Mouse (Mus musculus) gastrocnemius, postnatal 4 days (tissue): ENCODE measurements around the gene Camta1. TPM values are rescaled to one million over a fixed set of nuclear protein-coding genes. Genes with fewer than 3 reads are reported as not detected.

Source experiments
- DNase-seq, 2 experiments: peaks; one replicate each; pipeline ENCODE4 v3.0.0; 2021 to 2022; ENCODE audit warnings: low spot score in 2 of 2, mixed read lengths in 2 of 2
- total RNA-seq, 2 experiments: library from RNA; stranded (reverse); gene quantifications; 2 replicates each; pipeline ENCODE4 v1.2.3; 2021

Gene Camta1
- total RNA-seq, 2 experiments from 2014 or later = 87.9 to 105 TPM

GRCm38 (mm10) chr4:151618420-151619310, 243.0 kb downstream of the Camta1 start:
- no peak for DNase-seq

- no peak for DNase-seq
Measured at GRCm38 (mm10) chr4:151611621-151612020, 250.1 kb downstream of the Camta1 start.

GRCm38 (mm10) chr4:151610266-151610665, 251.4 kb downstream of the Camta1 start:
- DNase-seq = peak in 1 of 2 experiments; percentile 43

- peak in 1 of 2 experiments; percentile 57 for DNase-seq
Measured at GRCm38 (mm10) chr4:151604907-151605306, 256.8 kb downstream of the Camta1 start.

- peak; percentile 77 to 90 for DNase-seq
Measured at GRCm38 (mm10) chr4:151604481-151604880, 257.2 kb downstream of the Camta1 start.

GRCm38 (mm10) chr4:151603586-151603985, 258.1 kb downstream of the Camta1 start:
- no peak for DNase-seq

GRCm38 (mm10) chr4:151595116-151595515, 266.6 kb downstream of the Camta1 start:
- no peak for DNase-seq

GRCm38 (mm10) chr4:151593042-151593441, 268.6 kb downstream of the Camta1 start:
- DNase-seq = no peak

- no peak for DNase-seq
Measured at GRCm38 (mm10) chr4:151586074-151586473, 275.6 kb downstream of the Camta1 start.

GRCm38 (mm10) chr4:151577961-151578360, 283.7 kb downstream of the Camta1 start:
- DNase-seq = no peak

GRCm38 (mm10) chr4:151576291-151577108, 285.2 kb downstream of the Camta1 start:
- DNase-seq = no peak

GRCm38 (mm10) chr4:151572716-151573115, 289.0 kb downstream of the Camta1 start:
- no peak for DNase-seq

- DNase-seq = no peak
Measured at GRCm38 (mm10) chr4:151569586-151569985, 292.1 kb downstream of the Camta1 start.

GRCm38 (mm10) chr4:151568887-151569286, 292.8 kb downstream of the Camta1 start:
- no peak for DNase-seq

GRCm38 (mm10) chr4:151567105-151567504, 294.6 kb downstream of the Camta1 start:
- DNase-seq = no peak

- no peak for DNase-seq
Measured at GRCm38 (mm10) chr4:151555505-151555904, 306.2 kb downstream of the Camta1 start.

- DNase-seq = no peak
Measured at GRCm38 (mm10) chr4:151549523-151549922, 312.2 kb downstream of the Camta1 start.

GRCm38 (mm10) chr4:151545452-151545851, 316.2 kb downstream of the Camta1 start:
- DNase-seq = no peak

- DNase-seq = no peak
Measured at GRCm38 (mm10) chr4:151544191-151544590, 317.5 kb downstream of the Camta1 start.

GRCm38 (mm10) chr4:151540546-151540945, 321.1 kb downstream of the Camta1 start:
- no peak for DNase-seq

GRCm38 (mm10) chr4:151539881-151540280, 321.8 kb downstream of the Camta1 start:
- peak in 1 of 2 experiments; percentile 19 for DNase-seq

GRCm38 (mm10) chr4:151539167-151539525, 322.5 kb downstream of the Camta1 start:
- DNase-seq = no peak
